Mouse (Mus musculus) skeletal muscle tissue, adult 2 months (tissue): Measurements from ENCODE around the gene AC170998.1.

Experiments
- DNase-seq: peaks from one replicate; pipeline ENCODE4 v3.0.0-alpha.2; 2012; ENCODE audit warnings: low read depth, low spot score

Gene AC170998.1

DNA sequence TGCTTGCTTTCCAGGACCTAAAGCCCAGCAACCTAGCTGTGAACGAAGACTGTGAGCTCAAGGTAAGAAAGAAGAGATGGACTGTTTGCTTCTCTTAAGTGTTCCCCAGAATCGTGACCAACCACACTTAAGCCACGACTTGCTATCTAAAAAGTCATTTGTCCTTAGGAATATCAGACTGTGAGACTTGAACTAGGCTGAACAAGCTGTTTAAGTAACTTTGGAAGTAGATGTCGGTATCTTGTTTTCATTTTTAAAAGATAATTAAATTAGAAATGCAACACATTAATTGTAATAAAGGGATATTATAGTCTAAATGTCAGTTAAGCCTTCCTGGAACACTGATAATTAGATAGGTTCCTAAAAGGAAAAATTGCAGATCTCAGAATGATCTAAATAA lies at the start of gene AC170998.1:
Gene AC170998.1, plus strand, starts transcription at position 301 of the 400 bp plus-strand sequence.
- DNase-seq = no peak

DNA sequence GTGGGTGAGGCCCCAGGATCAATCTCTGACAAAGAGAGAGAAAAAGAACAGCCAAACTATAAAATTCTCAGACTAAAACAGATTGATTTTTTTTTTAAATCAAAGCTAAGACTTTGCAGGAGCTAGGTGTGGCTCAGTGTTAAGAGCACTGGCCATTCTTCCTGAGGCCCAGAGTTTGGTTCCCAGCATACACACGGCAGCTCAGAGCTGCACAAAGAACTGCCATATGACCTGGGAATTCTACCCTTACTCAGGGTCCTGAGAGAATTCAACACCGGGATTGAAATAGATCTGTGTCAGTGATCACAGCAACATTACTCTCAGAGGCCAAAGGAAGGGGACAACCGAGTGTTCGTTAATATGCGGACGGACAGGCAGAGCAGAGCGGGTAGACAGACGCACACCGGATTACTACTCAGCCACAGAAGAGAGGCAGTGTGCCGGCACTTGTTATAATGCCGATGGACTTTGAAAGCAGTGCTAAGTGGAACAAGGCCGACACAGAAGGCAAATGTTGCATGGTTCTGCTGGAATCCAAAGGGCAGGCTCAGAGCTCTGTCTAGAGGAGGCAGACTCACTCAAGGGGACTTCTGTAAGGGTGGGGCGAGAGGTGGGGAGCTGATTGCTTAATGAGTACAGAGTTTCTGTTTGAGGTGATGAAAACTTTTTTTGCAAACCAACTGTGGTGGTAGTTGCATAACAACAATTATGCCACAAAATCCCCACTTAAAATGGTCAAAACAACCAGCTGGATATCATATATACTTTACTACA lies 43.4 kb upstream of the AC170998.1 start:
- no peak for DNase-seq

DNA sequence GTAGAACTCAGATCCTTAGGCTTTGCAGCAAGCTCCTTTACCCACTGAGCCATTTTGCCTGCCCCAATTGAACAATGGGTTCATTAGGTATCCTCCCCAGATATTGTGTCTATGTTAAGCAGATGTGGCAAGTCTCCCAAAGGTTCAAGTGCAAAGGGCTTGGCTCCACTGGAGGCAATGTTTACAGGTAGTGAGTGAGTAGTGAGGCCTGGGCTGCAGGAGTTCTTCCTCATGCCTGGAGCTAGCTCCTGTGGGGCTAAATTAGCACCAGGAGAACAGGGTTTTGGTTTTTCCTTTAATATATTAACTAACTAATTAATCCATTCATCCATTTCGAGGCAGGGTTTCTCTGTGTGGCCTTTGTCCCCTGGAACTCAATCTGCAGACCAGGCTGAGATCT lies 42.3 kb upstream of the AC170998.1 start:
- no peak for DNase-seq

DNA sequence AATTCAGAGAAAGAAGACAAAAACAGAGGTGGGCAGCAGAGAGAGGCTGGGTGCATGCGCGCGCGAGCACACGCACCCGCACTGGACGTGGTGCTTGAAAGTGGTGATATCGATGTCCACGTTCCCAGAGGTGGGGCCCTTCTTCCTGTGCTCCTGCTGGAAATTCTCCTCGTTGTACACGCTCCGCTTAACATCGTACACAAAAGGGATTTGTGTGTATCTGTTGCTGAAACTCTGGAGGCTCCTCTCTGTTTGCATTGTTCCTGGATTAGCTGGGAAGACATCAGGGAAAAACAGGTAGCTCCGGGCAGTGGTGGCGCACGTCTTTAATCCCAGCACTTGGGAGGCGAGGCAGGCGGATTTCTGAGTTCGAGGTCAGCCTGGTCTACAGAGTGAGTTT lies 41.3 kb upstream of the AC170998.1 start:
- DNase-seq = no peak

DNA sequence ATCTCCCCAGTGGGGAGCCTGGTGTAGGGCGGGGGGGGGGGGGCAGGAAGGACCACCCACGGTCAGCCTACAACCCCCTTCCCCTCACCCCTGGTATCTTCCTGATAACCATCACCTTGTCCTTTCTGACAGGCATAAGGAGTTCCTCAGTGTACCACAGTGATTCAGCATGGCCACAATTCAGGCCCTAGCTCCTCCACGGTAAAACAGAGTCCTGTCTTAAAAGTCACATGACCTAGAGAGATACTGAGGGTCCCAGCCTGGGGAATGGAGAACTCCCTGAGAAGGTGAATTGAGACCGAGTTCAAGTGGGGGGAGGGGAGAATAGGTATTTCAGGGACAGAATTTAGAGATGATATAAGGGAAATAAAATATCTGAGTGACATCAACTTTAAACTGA lies 38.5 kb upstream of the AC170998.1 start:
- no peak for DNase-seq

DNA sequence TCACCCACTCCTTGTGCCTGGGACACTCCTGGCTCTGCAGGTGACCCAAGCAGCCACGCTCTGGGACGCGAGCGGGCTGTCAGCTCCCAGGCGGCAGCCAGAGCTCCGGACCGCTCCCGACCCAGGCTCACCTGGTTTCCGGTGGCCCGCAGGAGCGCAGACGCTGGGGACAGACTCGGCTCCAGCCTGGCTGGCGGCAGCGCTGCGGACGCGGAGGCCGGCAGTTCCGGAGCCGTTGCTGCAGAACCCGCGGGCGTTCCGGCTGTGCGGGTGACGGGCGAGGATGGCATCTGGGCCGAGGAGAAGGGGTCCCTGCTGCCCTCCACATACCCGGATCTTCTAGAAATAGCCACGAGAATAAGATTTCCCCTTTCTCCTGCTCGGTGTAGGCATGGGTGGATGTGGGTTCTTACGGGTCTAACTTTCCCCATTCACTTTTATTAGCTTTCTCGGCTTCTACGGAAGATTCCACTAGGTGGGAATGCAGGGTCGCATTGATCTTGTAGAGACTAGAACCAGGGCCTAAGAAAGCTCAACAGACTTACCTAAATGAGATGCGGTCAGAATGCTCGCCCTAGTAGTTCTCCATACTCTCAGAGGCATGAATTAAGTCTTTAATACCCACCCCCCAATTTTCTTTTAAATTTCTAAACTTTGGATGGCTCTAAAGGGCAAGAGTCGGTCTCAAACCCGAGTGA lies 36.1 kb upstream of the AC170998.1 start, which contains the start of gene Slc26a8:
Gene Slc26a8, minus strand, starts transcription at position 648 of the 698 bp plus-strand sequence.
- no peak for DNase-seq

DNA sequence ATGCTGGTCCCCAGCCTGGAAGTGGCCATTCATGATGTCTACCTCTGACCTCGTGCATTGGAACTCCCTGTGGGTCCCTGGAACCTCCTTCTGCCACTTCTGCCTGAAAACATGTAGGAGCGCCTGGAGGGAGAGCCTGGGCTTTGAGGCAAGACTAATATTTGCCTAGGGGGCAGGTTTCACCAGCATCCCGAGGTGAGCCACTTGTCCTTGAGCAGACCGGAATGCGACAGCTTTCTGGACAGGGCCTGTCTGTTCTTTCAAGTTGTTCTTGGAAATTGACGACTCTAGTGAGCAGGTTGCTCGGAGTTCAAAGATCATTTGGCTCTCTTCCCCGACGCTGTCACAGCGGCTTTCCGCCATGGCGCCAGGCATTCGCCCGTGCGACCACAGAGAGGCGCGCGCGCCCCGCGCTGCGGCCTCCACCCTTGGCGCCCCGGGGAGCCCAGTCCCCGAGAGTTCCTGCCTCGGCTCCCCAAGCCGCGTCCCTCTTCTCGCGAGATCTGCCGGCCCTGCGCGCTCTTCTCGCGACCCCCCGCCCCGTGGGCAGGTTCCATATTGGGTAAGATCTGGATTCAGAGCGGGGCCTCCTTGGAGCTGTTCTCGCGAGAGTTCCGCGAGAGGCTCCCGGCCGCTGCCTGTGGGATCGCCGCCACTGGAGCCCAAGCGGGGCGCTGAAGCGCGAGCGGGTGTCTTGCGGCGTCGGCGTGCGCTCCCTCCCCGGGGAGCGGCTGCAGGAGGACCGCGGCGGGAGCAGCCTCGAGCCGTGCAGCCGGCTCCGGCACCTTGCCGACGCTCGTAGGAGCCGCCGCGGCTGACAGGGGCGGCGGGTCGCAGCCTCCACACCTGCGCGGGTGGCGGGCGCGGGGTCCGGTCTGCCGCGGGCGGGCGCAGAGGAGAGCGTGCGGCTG lies 34.9 kb upstream of the AC170998.1 start, which contains the start of gene Mapk14:
Gene Mapk14, plus strand, starts transcription at position 554 of the 911 bp plus-strand sequence.
- peak; percentile 100 for DNase-seq

DNA sequence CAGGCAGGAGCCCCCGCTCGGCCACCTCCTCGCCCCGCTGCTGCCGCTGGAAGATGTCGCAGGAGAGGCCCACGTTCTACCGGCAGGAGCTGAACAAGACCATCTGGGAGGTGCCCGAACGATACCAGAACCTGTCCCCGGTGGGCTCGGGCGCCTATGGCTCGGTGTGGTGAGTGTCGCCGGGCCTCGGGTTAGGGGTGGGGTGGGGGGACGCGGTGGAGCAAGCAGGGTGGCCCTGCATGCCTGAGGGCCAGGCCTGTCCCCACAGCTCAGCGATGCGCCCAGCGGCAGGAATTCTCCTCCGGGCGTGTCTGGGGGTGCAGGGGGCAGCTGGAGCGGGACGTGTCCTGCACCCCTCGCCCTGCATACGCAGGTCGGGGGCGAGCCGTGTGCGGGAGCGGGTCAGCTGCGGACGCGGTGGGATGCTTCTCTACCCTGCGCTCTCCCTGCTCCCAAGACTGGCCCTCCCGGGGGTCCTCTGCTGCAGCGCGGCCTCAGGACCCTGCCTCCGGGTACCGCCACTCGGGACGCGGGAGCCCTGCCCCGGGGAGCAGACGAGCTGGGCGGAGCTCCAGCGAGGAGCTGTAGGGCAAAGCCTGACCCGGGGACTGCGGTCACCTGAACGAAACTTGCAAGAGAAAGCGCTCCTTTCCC lies 34.1 kb upstream of the AC170998.1 start:
- peak; percentile 35 for DNase-seq

DNA sequence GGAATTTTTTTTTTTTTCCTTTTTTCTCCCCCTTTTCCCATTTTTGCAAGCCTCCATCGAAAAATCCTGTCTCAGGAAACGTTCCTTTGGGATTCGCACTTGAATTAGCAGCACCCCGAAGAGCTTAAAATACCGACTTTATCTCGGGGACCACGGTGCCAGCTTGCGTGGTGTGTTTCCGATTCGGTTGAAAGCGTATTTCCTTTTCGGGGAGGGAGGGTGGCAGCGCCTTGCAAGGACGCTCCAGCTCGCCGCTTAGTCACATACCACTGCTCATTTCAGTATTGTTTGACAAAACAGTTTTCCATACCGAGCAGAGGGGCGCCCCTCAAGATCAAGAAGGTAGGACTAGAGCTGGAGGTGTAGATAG lies 33.6 kb upstream of the AC170998.1 start:
- DNase-seq = peak; percentile 38

DNA sequence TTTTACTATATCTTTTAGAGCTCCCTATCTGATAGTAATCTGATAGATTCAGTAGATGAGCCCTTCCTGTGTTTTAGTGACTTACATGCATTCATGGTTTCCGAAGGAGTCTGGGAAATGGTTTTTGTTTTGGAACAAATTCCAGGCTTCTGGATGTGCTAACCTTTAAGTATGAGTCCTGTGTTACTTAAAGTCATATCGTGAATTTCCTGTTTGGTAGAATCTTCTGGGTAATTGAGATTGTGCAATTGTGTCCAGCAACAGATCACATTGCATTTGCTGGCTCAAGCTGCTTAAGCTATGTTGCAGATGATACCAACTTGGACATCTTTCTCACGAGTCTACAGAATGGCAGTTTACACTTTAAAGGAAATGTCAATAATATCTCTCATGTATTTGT lies 32.8 kb upstream of the AC170998.1 start:
- no peak for DNase-seq

DNA sequence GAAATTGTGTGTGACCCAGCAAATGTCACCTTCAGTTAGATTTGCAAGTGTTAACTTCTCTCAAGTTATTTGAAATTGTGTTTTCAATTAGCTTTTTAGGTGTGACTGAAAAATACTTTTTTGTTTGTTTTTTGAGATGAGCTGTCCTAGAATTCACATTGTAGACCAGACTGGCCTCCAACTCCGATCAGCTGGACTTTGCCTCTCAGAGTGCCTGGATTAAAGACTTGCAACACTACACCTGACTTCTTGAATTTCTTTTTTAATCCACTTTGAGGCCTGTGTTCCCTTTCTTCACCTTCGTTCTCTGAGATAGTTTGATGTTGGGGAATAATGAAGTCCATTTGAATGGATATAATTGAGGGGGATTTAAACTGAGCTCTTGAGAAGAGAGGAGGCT lies 31.8 kb upstream of the AC170998.1 start:
- no peak for DNase-seq

DNA sequence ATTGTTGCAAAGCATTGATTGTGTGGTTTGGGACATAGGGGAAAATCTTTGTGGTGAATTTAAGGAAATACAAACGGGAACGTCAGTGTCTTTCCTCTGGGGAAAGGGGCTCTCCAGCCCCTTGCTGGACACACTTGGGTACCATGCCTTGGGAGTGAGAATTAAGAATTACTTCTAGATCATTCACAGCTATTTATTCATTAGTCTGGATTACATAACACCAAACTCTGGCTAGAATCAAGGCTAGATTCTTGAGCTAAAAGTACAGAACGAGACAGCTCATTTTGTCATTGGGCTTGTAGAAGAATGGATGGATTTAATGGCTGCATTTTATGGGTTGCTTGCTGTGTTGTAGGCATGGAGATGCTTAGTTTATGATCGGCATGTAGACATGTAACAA lies 31.1 kb upstream of the AC170998.1 start:
- DNase-seq = no peak

DNA sequence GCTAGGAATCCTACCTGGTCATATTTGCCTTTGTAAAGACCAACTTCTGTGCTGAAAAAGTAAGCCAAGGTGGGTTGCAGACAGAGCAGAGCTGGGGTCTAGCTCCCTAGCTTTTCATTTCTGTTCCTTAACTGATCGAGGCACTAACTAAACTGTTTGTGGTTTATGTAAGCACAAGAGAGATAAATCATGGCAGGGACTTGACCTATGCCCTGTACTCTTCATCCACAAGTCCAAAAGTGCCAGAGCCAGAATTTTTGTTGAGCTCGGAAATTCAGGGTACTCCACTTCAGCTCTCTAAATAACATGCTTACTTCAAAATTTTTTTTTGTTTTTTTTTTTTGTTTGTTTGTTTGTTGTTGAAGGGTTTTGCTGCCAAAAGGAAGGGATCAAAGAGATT lies 29.2 kb upstream of the AC170998.1 start:
- no peak for DNase-seq

DNA sequence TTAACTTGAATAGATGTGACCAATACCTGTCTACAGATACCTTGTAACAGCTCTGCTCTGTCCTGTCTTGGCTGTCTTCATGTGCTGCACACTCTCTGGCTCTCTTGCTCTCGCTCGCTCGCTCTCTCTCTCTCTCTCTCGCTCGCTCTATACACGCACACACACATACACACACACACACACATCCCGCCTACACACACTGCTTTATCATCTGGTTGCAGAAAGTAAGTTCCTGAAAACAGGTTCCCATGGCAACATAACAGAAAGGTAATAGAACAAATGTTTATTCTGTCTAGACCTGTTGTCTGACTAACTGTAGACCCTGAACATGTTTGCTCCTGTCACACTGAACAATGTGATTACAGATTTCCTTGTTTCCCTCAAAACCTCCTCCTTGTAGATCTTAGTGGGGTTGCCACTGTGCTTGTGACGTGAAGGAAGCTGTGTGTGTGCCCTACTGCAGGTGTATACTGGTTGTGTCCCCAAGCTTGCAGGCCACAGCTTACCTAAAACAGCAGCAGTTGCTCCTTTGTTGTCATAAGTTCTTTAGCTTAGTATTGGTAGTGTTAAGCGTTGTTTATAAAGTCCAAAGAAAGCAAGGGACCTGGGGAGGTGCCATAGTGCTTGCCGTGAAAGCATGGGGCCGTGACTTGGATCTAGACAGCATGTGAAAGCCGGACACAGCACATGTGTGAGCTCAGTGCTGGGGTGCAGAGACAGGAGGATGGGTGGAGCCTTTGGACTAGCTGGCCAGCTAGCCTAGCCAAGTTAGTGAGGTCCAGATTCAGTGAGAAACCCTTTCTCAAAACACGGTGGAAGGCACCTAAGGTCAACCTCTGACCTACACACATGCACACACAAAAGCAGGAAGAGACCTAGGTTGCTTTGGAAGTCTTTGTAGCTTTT lies 28.3 kb upstream of the AC170998.1 start:
- DNase-seq = peak; percentile 43

DNA sequence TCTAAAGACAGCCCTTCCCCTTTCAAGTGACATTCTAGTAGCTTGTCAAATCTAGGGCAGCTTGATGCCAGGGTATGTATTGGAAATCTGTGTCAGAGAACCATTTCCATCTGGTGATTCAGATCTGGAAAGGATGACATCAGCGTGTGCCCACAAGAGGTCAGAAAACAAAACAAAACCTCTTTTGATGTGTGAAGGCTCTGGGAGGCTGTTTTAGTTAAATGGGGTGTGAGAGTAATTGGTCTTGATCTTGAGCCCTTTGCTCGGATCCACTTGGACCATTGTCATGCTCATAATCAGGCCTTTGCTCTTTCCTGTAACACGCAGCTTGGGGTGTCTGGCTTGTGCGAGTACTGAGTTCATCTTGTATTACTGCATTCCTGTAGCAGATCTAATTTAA lies 27.6 kb upstream of the AC170998.1 start:
- DNase-seq = no peak

DNA sequence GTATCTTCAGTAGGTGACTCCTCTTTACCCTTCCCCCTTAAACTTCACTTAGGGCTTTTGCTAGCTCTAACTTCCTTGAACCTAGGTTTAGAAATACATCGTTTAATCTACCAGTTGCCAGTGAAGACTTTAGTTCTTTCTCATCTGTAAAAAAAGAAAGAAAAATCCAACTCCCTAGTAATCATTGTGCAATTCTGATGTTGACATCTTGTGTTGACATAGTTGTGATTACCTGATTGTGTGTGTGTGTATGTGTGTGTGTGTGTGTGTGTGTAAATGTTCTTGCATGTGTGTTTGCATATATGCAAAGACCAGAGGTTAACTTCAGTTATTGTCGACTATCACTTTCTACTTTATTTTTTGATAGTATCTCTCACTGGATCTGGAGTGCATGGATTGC lies 27.2 kb upstream of the AC170998.1 start:
- no peak for DNase-seq

DNA sequence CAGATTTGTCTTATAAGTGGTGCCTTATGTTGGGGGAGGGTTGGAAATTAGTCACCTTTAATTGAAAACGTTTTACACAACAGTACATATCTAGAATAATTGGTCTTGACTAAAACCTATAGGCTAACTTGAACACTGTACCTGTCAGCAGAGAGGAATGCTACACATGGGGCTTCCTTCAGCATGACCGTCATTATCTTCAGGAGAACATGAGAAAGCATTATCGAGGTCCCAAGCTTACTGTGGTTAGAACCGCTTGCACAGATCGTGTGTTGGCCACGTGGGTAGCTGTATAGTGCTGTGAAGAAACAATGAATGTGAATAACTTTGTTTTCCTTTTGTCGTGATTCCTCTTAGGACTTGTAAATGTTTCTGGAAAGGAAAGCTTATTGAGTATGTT lies 26.1 kb upstream of the AC170998.1 start:
- DNase-seq = no peak

DNA sequence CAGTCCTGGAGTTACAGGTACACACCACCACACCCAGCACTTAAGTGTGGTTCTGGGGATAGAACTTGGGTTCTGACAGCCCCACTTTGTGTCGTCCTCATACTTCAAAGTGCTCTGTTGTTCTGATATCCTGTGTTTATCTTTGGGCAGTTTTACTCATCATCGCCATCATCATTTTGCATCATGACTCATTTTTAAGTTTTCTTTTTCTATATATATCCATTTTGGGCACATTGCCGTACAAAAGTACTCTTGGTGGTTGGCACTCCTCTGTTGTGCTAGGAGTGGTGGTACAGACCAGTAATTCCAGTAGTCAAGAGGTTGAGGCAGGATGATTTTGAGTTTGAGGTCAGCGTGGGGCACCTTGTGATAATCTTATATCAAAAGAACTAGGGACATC lies 24.7 kb upstream of the AC170998.1 start:
- DNase-seq = no peak

DNA sequence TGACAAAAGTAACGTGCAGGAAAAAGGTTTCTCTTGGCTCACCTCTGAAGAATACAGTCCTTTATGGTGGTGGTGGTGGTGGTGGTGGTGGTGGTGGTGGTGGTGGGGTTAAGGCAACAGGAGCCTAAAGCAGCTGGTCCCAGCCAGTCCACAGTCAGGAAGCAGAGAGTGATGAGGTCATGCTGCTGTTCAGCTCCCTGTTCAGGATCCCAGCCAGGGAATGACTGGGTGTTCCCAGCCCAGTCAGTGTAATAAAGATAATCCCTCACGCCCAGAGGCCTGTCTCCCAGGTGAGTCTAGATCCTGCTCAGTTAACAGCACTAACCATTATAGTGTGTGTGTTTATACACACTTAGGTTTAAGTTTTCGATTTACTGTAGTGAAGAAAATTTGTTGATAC lies 24.1 kb upstream of the AC170998.1 start:
- no peak for DNase-seq

DNA sequence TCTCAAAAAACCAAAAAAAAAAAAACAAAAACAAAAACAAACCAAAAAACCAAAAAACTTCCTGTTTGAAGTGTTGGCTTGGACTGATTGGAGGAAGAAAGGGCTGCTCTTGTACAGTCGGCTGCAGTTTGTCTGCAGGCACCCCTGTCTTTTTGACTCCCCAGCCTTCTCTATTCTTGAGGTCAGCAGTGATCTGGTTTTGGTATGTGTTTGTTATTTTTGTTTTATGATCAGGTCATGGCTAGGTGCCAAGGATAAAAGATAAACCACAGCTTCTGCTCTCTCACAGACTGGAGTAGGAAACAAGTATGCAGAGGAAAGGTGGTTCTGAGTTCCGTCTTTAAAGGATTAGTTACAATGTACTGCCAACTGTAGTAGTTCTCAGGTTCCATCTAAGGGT lies 23.2 kb upstream of the AC170998.1 start:
- DNase-seq = no peak

DNA sequence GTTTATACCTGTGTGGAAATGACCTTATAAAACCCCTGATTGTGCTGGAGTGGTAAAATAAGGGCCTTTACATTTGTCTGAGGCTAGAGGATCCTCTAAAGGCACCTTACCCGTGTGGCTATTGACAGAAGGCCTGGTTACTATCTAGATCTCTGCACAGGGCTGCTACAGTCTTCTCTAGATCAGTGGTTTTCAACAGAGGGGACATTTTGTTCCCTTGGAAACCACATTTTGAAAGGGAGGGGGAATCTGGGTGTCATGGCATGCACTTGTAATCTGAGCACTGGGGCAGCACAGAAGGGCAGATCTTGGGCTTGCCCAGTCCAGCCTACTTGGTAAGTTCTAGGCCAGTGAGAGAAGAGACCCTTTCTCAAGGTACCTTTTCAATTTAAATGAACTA lies 19.2 kb upstream of the AC170998.1 start:
- DNase-seq = no peak
